Mouse (Mus musculus): Measurements from ENCODE around the gene Col13a1.

Col13a1 gene

GRCm38 (mm10) chr10:61972041-61972440 is 6.9 kb downstream of the Col13a1 start:
- DNase-seq (ENCODE audit: extremely low spot score, low read depth, low spot score): no peak

GRCm38 (mm10) chr10:61968003-61968553 is 10.8 kb downstream of the Col13a1 start:
- no peak for DNase-seq (ENCODE audit: extremely low spot score, low read depth, low spot score)

- DNase-seq (ENCODE audit: extremely low spot score, low read depth, low spot score): no peak
Observed at GRCm38 (mm10) chr10:61967207-61967606, 11.7 kb downstream of the Col13a1 start.

GRCm38 (mm10) chr10:61965386-61965841 is 13.5 kb downstream of the Col13a1 start:
- DNase-seq (ENCODE audit: extremely low spot score, low read depth, low spot score): no peak

- no peak for DNase-seq (ENCODE audit: extremely low spot score, low read depth, low spot score)
Observed at GRCm38 (mm10) chr10:61956718-61957117, 22.2 kb downstream of the Col13a1 start.

GRCm38 (mm10) chr10:61953916-61954315 is 25.0 kb downstream of the Col13a1 start:
- DNase-seq (ENCODE audit: extremely low spot score, low read depth, low spot score): no peak

GRCm38 (mm10) chr10:61949542-61949941 is 29.4 kb downstream of the Col13a1 start:
- no peak for DNase-seq (ENCODE audit: extremely low spot score, low read depth, low spot score)

GRCm38 (mm10) chr10:61944386-61944785 is 34.5 kb downstream of the Col13a1 start:
- DNase-seq (ENCODE audit: extremely low spot score, low read depth, low spot score): no peak

GRCm38 (mm10) chr10:61943480-61943879 is 35.4 kb downstream of the Col13a1 start:
- no peak for DNase-seq (ENCODE audit: extremely low spot score, low read depth, low spot score)

GRCm38 (mm10) chr10:61942719-61943118 is 36.2 kb downstream of the Col13a1 start:
- DNase-seq (ENCODE audit: extremely low spot score, low read depth, low spot score): no peak

- DNase-seq (ENCODE audit: extremely low spot score, low read depth, low spot score): no peak
Observed at GRCm38 (mm10) chr10:61936211-61937121, 42.4 kb downstream of the Col13a1 start.

GRCm38 (mm10) chr10:61931678-61932077 is 47.2 kb downstream of the Col13a1 start:
- DNase-seq (ENCODE audit: extremely low spot score, low read depth, low spot score): no peak

GRCm38 (mm10) chr10:61929901-61930300 is 49.0 kb downstream of the Col13a1 start:
- DNase-seq (ENCODE audit: extremely low spot score, low read depth, low spot score): no peak

- no peak for DNase-seq (ENCODE audit: extremely low spot score, low read depth, low spot score)
Observed at GRCm38 (mm10) chr10:61928725-61929651, 49.9 kb downstream of the Col13a1 start.

GRCm38 (mm10) chr10:61925691-61926090 is 53.2 kb downstream of the Col13a1 start:
- no peak for DNase-seq (ENCODE audit: extremely low spot score, low read depth, low spot score)

- no peak for DNase-seq (ENCODE audit: extremely low spot score, low read depth, low spot score)
Observed at GRCm38 (mm10) chr10:61920655-61921365, 58.1 kb downstream of the Col13a1 start.

GRCm38 (mm10) chr10:61919924-61920654 is 58.8 kb downstream of the Col13a1 start:
- DNase-seq (ENCODE audit: extremely low spot score, low read depth, low spot score): no peak

GRCm38 (mm10) chr10:61919496-61919895 is 59.4 kb downstream of the Col13a1 start:
- no peak for DNase-seq (ENCODE audit: extremely low spot score, low read depth, low spot score)

- no peak for DNase-seq (ENCODE audit: extremely low spot score, low read depth, low spot score)
Observed at GRCm38 (mm10) chr10:61917066-61917465, 61.8 kb downstream of the Col13a1 start.

GRCm38 (mm10) chr10:61911770-61912169 is 67.1 kb downstream of the Col13a1 start:
- no peak for DNase-seq (ENCODE audit: extremely low spot score, low read depth, low spot score)
